11 mouse cellular contexts compared by ENCODE assay signal in the genomic region with DNA sequence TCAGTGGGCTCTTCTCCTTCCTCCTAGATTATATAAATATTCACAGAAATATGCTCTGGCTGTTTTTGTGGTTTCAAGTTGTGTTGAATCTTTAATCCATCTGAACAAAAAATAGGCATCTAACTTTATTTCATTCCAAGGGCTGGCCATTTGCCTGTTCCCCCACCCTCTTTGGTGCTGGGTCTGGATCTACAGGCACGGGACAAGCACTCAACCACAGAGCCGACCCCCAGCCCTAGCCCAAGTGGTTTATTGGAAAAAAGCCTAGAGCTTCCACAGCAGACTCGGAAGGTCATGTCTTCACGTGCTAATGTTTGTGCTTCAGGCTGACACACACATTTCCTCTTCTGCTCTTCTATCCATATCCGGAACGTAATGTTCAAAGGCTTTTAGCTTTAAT. TPM values are rescaled to one million over a fixed set of nuclear protein-coding genes. Genes with fewer than 3 reads are reported as not detected.
DNase-seq lines count a peak whose midpoint lies in the region; ATAC-seq lines count a peak whose summit lies in the region.
"Had no signal": no experiment of that assay in that cellular context is flagged by ENCODE, and none has a peak within 500 bp of the region (broad histone marks: within the 10 kb centered on the region; RNA-seq: fewer than 3 reads in every experiment).

No protein-coding gene starts in this region.

- DNase-seq in adrenal gland, postnatal 14 days = peak; percentile 16
- no peak for DNase-seq in adrenal gland, adult 2 months
- DNase-seq in limb, embryonic 10.5 days (ENCODE audit: low spot score) = no peak
- peak; percentile 40 for DNase-seq in heart, postnatal 4 days
- DNase-seq in retina, embryonic 14.5 days (ENCODE audit: low spot score) = no peak
- DNase-seq in urinary bladder, adult 2 months (ENCODE audit: low spot score) = no peak
- DNase-seq: cerebellum, adult 2 months; thymus, adult 2 months had no signal

- 57% methylated on average over 6 of the region's 6 CpGs for WGBS in limb, embryonic 13.5 days
- WGBS in limb, embryonic 10.5 days = 86% methylated on average over 6 of the region's 6 CpGs
- 11% methylated on average over 6 of the region's 6 CpGs for whole genome bisulfite sequencing in lung, embryonic 16.5 days

- H3K9ac ChIP-seq in limb, embryonic 13.5 days = no peak overlapping the region
- no peak overlapping the region for H3K9ac ChIP-seq in lung, embryonic 16.5 days (ENCODE audit: low read length)

- no peaks in the 10 kb centered on the region for H3K36me3 ChIP-seq in limb, embryonic 13.5 days
- no peaks in the 10 kb centered on the region for H3K36me3 ChIP-seq in limb, embryonic 10.5 days
- no peaks in the 10 kb centered on the region for H3K36me3 ChIP-seq in lung, embryonic 16.5 days (ENCODE audit: control insufficient read depth, insufficient read depth, low read length)

- peaks cover 36% of the 10 kb centered on the region for H3K4me1 ChIP-seq in limb, embryonic 13.5 days
- H3K4me1 ChIP-seq in limb, embryonic 10.5 days = peaks cover 14% of the 10 kb centered on the region
- peaks cover 36% of the 10 kb centered on the region for H3K4me1 ChIP-seq in lung, embryonic 16.5 days (replicated peaks; ENCODE audit: control insufficient read depth, insufficient read depth, low read length)

- H3K27me3 ChIP-seq in limb, embryonic 13.5 days = 0 out of 2 replicates have a peak, but pooled peaks cover 4% of the 10 kb centered on the region
- H3K27me3 ChIP-seq in limb, embryonic 10.5 days (ENCODE audit: low read depth, poor library complexity, severe bottlenecking) = no peaks in the 10 kb centered on the region
- H3K27me3 ChIP-seq in lung, embryonic 16.5 days (ENCODE audit: control insufficient read depth, insufficient read depth, low read depth, low read length) = no peaks in the 10 kb centered on the region

- H3K4me2 ChIP-seq in limb, embryonic 13.5 days (replicated peaks) = no peak overlapping the region
- no peak overlapping the region; the same call in 1 of the 2 replicates for H3K4me2 ChIP-seq in lung, embryonic 16.5 days (ENCODE audit: low read depth, low read length)

- H3K27ac ChIP-seq in limb, embryonic 13.5 days = peak overlapping the region; percentile 82; the same call in 1 of the 2 replicates
- H3K27ac ChIP-seq in limb, embryonic 10.5 days = no peak overlapping the region
- H3K27ac ChIP-seq in lung, embryonic 16.5 days (ENCODE audit: low read length) = peak overlapping the region; percentile 98
- H3K27ac ChIP-seq: macrophage had no signal

- H3K9me3 ChIP-seq in limb, embryonic 13.5 days = no peaks in the 10 kb centered on the region
- no peaks in the 10 kb centered on the region for H3K9me3 ChIP-seq in limb, embryonic 10.5 days (replicated peaks)
- no peaks in the 10 kb centered on the region for H3K9me3 ChIP-seq in lung, embryonic 16.5 days (ENCODE audit: control insufficient read depth, low read length)

- H3K4me3 ChIP-seq in limb, embryonic 13.5 days = no peak overlapping the region
- no peak overlapping the region for H3K4me3 ChIP-seq in limb, embryonic 10.5 days
- no peak overlapping the region for H3K4me3 ChIP-seq in lung, embryonic 16.5 days (ENCODE audit: low read length)

- ATAC-seq in limb, embryonic 13.5 days (ENCODE audit: low FRiP score, low read depth) = no peak
- peak; percentile 30; the same call in 1 of the 2 replicates for ATAC-seq in lung, embryonic 16.5 days (ENCODE audit: low read depth)

RNA-seq across cellular contexts. Expression of gene Aldh1l1, which starts 19.7 kb away (rescaled TPM):
- total RNA-seq in adrenal gland, postnatal 14 days (2021) = 66.2 and 130 TPM in 2 replicates
- 100 to 1,000 TPM; 136 to 202 TPM for total RNA-seq in adrenal gland, adult 2 months (2021)
- 83.4 and 111 TPM in 2 replicates for polyA plus RNA-seq in adrenal gland, adult 2 months (2012; rRNA removed)
- polyA plus RNA-seq in limb, embryonic 13.5 days (2015; fragmentation: Nextera tagmentation; extraction: Ambion mirVana) = 2.0 and 2.4 TPM in 2 replicates
- 1.6 and 1.7 TPM in 2 replicates for polyA plus RNA-seq in limb, embryonic 10.5 days (2016; fragmentation: Nextera tagmentation; extraction: Ambion mirVana)
- 1 to 10 TPM in 1 of 2 experiments, under 1 TPM in 1; 0.61 to 1.2 TPM for total RNA-seq in heart, postnatal 4 days (2021)
- 2.4 and 4.7 TPM in 2 replicates for polyA plus RNA-seq in lung, embryonic 16.5 days (2015; fragmentation: Nextera tagmentation; extraction: Ambion mirVana)
- 6.2 and 7.2 TPM in 2 replicates for polyA plus RNA-seq in urinary bladder, adult 2 months (2012; rRNA removed)

RNA-seq across cellular contexts. Expression of gene Klf15, which starts 43.5 kb away (rescaled TPM):
- total RNA-seq in adrenal gland, postnatal 14 days (2021) = 38.0 and 40.0 TPM in 2 replicates
- 10 to 100 TPM; 32.6 to 43.7 TPM for total RNA-seq in adrenal gland, adult 2 months (2021)
- polyA plus RNA-seq in adrenal gland, adult 2 months (2012; rRNA removed) = 73.8 and 79.8 TPM in 2 replicates
- 5.0 and 5.1 TPM in 2 replicates for polyA plus RNA-seq in limb, embryonic 13.5 days (2015; fragmentation: Nextera tagmentation; extraction: Ambion mirVana)
- polyA plus RNA-seq in limb, embryonic 10.5 days (2016; fragmentation: Nextera tagmentation; extraction: Ambion mirVana) = 4.3 and 7.5 TPM in 2 replicates
- 10 to 100 TPM in 1 of 2 experiments, 1 to 10 TPM in 1; 9.7 to 11.6 TPM for total RNA-seq in heart, postnatal 4 days (2021)
- 17.4 and 21.3 TPM in 2 replicates for polyA plus RNA-seq in lung, embryonic 16.5 days (2015; fragmentation: Nextera tagmentation; extraction: Ambion mirVana)
- polyA plus RNA-seq in urinary bladder, adult 2 months (2012; rRNA removed) = 15.5 and 18.5 TPM in 2 replicates

Comparison
In these comparisons a context has a peak if more than half of its experiments do, and no peak if none do; other contexts are left out.
1. DNase-seq: peak in adrenal gland, postnatal 14 days (single experiment) and heart, postnatal 4 days (single experiment); none in adrenal gland, adult 2 months (single experiment), limb, embryonic 10.5 days (single experiment), retina, embryonic 14.5 days (single experiment) and urinary bladder, adult 2 months (single experiment).
2. RNA of gene Aldh1l1, which starts 19.7 kb away (polyA plus RNA-seq): 83.4 to 111 TPM in adrenal gland, adult 2 months; 6.2 to 7.2 TPM in urinary bladder, adult 2 months, 2.4 to 4.7 TPM in lung, embryonic 16.5 days, 2.0 to 2.4 TPM in limb, embryonic 13.5 days and 1.6 to 1.7 TPM in limb, embryonic 10.5 days; every median in the first group is over 10 times any median in the second.